Mouse (Mus musculus) spleen, postnatal 36 days (tissue): ENCODE measurements at regions not wholly inside any gene's neighbourhood (a gene's known extent, or its start where the extent isn't known, plus 50 kb on each side); places are given as distances from the start of the nearest gene placed in this dataset.

ENCODE experiments used
- DNase-seq, 2 experiments: peaks; one replicate each; pipeline ENCODE4 v3.0.0; 2022; ENCODE audit warnings: low spot score in 2 of 2, mixed read lengths in 1 of 2

DNA sequence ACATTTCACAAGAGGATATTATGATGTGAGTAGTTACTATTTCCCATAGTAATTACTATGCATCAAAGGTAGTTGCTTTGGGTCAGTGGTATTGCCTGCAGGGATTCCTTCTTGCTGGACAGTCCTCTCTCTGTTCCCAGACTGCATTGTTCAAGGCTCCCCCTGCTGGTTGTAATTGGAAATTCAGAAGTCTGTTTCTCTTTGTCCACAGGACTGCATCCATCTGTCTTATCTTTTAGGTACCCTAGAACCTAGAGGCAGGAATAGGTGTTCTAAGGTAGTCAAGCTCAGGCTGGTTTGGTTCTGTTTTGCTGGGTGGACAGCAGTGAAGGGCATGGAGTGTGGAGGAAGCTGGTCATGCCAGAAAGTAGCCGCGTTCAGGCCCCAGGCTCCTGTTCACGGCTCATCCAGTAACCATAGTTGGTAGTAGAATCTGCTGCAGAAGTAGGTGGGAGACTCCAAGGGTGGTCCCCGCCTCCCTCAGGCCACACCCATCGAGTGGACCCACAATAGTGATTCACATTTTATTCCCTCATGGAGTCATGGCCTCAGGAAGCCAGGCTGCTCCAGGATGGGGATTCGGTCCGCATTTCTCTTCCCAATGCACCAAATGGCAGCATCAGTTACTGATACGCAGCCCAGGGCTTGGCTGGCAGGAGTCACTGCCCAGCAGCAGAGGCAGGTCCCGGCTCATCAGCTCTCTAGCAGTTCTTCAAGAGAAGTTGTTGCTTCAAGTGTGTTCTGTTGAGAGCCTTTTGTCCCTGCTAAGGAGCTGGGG lies 51.7 kb upstream of the Caprin1 start:
- DNase-seq = peak; percentile 19 to 51

DNA sequence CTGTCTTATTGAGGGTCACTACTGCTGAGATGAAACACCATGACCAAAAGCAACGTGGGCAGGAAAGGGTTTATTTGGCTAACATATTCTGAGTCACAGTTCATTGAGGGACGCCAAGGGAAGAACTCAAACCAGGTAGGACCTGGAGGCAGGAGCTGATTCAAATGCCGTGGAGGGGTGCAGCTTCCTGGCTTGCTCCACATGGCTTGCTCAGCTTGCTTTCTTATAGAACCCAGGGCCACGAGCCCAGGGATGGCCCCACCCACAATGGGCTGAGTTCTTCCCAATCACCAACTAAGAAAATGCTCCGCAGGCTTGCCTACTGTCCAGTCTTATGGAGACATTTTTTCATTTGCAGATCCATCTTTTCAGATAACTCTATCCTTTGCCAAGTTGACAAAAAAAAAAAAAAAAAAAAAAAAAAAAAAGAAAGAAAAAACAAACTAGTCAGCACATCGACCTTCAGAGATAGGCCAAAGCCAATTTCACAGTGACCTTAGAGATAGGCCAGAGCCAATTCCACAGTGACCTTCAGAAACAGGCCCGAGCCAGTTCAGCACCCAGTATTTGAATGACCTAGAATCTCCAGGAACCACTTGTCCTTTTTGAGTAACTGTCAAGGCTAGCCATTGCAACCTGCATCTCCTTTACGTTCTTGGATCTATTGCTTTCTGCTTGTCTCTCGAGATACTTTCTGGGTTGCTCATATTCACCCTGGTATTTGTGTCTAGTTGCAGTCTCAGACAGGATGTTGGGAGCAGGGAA lies 52.5 kb upstream of the Caprin1 start:
- DNase-seq = no peak

DNA sequence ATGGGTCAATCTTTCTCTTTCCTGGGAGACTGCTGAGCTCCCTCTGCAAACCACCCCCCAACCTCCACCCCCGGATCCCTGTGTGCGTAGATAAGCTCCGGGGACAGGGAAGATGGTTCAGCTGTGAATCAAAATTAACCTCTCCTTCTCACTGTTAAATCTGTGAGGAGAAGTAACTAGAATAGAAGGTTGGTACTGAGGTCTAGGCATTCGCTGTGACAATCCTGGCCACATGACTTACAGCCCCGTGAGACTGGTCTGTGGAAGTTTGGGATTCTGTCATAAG lies 53.0 kb upstream of the Caprin1 start:
- DNase-seq = no peak

DNA sequence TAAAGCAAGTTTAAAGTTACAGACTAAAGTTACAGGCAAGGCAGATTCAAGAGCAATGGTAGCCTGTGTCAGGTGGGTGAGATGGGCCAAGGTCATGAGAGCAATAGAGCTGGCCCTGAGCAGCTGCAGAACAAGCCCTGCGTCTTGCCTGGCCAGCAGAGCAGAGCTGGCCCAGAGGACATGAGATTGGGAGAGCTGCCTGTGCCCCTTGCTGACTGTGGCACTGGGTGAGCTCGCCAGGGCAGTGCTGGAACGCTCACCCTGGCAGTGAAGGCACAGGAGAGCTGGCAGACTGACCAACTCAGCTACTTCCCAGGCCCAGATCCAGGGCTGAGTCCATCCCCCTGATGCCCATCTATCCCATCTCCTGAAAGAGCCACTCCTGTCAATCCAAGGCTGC lies 53.7 kb upstream of the Caprin1 start:
- no peak for DNase-seq

DNA sequence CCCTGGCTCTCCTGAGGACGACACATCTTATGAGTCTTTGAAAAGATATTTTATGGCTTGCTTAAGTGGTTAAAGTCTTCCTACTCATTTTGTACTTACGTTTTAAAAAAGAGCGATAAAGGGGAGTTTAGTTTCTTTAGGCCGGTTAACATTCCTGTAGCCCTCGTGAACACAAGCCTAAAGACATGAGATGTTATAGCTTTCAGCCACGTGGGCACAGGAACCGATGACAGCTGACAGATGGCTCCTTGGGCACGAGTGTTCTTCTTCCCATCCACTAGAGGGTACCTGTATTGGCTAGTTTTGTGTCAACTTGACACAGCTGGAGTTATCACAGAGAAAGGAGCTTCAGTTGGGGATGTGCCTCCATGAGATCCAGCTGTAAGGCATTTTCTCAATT lies 63.8 kb upstream of the Caprin1 start:
- no peak for DNase-seq

DNA sequence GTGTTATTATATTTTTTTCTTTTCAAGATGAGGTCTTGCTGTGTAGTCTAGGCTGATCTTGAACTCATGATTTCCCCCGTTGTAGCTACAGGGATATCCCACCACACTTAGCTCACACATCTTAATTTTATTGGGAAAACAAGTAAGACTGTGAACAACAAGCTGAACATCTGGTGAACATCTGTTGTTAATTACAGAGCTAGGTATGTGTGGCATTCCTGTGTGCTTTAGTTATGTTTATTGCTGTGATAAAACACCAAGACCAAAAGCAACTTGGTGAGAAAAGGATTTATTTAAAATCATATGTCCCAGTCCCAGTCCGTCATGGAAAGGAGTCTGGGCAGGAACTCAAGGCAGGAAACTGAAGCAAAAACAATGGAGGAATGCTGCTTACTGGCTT lies 66.8 kb upstream of the Caprin1 start:
- DNase-seq = no peak

DNA sequence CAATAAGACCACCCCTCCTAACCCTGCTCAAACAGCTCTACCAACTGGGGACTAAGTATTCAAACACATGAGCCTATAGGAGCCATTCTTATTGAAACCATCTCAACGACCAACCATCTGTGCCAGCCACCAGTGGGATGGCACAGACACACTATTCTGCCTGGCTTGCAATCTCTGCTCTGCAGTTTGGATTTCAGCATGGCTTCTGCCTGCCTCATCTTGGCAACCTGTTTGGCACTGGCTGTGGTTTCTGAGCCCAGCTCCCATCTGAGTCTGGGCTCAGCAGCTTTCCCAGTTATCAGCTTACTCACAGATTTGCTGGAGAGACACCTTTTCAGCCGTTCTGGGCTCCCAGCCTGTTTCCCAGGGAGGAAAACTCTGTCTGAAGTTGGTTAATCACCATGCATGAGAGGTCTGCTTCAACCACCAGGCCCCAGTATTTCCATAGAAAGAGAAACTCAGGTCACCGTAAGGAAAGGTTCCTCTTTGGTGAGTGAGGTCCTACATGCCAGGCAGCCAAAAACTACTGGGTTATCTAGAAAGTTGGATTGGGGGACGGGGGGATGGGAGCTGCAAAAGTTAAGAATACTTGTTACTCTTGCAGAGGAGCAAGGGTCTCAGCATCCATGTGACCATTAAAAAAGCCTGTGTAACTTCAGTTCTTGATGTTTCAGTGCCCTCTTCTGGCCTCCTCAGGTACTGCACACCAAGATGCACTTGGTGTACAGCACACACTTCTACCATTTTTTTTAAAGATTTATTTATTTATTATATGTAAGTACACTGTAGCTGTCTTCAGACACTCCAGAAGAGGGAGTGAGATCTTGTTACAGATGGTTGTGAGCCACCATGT lies 68.1 kb upstream of the Caprin1 start:
- peak; percentile 41 to 49 for DNase-seq

DNA sequence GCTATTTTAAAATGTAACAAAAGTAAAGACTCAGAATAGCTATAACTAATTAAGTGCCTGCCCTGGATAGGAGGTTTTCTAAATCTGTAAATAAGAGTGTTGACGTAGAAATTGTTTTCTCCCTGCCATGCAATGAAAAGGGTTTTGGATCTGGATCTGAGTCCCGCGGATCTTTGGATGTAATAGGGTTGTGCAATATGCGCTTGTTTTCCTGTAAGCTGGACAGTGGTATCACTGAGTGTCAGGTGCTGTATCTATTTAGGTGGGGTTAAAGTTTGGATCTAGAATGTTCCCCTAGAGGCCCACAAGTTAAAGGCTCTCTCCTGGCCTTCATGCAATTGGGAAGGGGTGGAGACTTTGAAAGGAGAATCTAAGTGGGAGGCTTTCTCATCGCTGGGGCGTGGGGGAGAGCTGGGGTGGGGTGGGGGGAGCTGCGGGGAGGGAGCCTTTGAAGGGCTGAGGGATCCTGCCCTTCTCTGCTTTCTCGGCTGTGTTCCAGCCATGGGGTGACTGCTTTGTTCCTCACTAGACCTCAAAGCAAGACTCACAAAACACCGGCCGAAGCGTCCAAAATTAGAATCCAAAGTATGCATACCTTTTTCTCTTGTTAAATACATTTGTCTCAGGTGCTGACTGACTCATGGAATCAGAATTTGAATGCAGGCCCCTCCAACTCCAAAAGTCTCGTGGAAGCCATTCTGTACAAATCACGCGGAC lies 70.0 kb upstream of the Caprin1 start:
- DNase-seq = no peak

DNA sequence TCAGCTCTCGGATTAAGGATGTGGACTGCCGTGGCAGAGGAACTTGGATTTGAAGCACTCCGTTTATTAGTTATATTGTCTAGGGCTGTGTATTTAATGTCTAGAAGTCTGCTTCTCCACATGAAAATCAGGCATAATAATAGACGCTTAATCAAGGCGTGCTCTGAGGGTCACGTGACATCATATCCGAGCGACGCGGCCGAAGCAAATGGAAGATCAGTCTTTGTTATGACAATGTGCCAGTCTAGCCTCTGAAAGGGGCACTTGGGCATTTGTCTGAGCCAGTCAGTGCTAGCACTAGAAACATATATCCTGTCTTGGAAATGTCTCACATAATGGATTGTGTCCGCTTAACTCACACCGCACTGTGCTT lies 70.5 kb upstream of the Caprin1 start:
- DNase-seq = no peak

DNA sequence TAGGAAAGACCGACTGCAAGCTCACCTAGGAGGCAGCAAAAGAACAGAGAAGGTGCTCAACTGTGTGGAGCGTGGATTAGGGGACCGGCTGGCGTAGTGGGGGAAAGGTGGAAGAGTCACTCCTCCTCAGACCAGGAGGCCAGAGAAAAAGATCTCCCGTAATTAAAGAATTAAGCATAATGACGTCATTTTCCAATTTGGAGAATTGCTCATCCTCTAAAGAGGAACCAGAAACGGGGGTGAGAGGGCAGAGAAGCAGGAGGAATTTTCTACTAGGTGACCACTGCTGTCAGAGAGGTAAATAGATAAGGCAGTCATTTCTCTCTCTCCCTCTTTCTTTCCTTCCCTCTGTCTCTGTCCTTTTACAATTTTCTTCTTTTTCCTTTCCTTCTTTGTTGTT lies 71.2 kb upstream of the Caprin1 start:
- DNase-seq = no peak

DNA sequence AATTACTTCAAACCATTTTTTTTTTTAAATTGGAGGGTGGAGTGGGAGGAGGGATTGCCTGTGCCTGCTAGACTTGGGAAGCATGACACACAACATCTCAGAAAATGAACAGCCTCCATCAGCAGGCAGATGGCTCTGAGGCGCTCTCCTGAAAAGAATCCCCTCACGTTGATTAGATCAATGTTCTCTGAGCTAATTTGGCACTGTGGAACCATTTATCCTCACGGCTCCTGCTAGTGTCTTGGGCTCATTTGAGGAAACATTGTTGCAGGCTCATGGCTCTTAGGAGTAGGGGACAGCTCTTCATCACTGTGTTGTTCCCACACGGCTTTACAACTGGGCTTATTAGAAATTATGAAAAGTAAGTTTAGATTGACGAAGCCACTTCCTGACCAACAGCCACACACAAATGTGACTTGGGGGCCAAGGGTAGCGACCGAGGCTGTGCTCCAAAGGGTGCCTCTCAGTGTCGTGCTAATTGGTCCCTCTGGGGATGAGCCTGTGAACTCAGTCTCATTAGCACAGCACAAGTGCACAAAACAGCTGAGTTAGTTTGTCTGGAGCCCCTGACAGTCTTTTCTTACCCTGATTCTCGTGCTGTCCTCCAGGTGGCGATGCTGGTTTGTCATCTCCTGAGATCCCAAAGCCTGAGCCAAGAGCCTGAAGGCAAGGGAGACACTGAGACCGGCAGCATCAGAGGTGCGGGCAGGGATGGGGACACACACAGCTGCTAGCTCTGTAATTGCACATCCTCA lies 74.2 kb upstream of the Caprin1 start:
- DNase-seq = peak; percentile 71 to 80

DNA sequence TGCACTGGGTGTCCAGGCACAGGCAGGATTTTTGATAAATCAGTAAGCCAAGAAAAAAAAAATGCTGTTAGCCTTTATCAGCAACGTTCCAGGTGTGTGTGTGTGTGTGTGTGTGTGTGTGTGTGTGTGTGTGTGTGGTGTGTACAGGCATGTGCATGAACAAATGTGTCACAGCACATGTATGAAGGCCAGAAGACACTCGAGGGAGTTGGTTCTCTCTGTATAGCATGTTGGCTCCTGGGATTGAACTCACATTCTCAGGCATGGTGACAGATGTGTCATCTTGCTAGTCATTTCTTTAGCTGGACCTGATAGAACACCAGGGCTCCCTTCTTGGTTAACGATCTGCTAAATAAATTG lies 74.8 kb upstream of the Caprin1 start:
- DNase-seq = no peak

DNA sequence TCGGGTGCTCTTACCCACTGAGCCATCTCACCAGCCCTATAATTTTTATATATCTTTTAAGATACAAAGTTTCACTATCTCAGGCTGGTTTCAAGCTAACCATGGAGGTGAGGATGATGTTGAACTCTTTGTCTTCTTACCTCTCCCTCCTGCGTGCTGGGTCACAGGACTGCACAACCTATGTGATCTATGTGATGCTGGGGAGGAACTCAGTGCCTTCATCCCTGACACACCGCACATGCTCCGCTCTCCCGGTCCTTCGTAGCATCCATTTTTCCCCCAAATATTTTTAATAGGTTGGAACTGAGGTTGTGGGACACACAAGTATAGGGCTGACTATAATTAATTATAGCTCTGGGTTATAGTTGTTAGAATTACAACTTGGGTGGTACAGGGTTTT lies 75.9 kb upstream of the Caprin1 start:
- DNase-seq = no peak

DNA sequence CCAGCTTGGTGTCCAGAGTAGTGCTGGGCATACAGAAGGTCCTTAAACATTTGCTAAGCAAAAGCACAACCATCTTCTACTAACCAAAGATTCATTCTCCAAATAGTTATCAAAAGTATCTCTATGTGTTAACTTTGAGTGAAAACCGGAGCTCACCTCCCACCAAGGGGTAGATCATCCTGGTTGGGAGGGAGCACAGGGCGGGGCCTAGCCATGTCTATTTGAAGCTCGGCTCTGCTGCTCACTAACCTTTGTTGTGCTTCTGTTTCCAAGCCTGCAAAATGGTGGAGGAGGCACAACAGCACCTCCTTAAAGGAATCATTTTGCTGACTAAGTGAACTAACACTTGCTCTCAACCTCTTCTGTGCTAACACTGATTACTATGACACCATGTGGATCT lies 77.0 kb upstream of the Caprin1 start:
- DNase-seq = no peak

DNA sequence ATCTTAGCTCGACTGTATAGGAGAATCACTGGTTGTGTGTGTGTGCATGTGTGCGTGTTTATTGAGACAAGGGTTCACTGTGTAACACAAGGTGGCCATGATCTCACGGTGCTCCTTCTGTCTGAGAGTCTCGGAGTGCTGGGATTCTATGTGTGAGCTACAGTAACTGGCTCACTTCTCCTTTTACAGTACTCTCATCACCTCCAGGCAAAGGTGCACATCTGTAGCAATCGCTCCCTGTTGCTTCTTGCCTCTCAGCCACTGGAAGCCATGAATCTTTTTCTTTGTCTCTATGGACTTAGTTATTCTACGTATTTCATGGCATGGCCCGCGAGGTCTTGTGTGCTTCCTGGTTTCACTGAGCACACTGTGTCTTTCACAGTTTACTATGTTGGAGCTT lies 78.3 kb upstream of the Caprin1 start:
- no peak for DNase-seq

DNA sequence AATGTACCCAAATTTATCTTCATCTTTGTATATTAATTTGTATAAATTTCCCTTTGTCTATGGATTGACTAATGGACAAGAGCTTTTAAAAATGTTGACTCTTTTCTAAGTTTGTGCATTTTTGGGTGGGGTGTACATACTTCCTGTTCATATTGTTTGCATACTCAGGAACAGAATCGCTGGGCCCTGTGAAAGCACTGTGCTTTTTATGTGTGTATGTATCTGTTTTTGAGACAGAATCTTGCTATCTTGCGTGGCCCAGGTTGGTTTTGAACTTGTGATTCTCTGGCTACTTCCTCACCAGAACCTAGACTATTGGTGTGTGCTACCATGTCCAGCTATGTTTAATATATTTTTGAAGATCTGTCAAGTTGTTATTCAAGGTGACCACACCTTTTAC lies 78.8 kb upstream of the Caprin1 start:
- DNase-seq = peak; percentile 41 to 58

DNA sequence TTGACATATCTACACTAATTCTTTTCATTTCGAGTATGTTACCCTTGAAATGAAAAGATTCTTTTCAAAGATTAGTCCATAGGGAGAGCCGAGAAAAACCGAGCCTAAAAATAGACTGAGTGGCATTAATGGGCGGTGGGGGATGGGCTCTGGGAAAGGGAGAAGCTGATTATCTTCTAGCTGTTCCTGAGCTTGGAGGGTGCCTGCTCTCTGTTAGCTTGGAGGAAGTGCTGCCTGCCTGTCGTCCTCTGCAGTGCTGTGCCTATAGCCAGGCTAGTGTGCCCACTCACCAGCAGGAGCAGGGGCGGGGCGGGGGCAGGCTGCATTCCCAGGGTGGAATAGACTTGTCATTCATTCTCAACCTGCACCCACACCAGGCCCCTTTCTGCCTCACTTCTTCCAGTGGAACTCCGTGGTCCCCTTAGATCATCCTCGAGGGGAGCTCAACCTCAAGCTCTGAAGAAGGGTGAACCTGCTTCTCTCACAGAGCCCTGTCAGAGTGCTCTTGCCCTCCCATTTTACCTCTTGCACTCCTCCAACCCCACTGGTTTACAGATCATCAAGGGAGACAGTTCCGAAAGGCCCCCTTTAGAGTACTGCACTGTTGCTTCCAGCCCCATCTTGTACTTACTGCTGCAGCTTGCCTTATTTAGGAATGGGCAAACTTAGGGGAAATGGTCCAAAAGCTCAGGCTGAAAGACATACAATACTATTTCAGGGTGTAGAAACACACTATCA lies 76.6 kb upstream of the Lmo2 start:
- DNase-seq = no peak

DNA sequence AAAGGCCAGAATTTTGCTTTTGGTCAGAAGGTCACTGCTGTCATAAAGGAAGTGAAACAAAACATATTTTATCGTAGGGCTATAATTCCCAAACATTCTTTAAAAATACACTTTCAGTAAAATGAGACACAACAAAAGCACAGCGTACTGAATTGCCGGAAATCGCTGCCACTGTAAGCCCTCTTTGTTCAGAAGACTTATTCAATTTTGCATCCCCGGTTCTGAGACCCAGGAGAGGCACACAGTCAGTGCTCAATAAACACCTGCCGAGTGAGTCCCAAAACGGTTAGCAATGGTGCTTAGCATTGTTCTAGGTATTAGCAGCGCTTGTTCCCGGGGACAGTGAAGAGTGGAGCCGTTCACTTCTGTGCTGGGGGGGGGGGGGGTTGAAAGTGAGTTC lies 72.9 kb upstream of the Lmo2 start:
- no peak for DNase-seq

DNA sequence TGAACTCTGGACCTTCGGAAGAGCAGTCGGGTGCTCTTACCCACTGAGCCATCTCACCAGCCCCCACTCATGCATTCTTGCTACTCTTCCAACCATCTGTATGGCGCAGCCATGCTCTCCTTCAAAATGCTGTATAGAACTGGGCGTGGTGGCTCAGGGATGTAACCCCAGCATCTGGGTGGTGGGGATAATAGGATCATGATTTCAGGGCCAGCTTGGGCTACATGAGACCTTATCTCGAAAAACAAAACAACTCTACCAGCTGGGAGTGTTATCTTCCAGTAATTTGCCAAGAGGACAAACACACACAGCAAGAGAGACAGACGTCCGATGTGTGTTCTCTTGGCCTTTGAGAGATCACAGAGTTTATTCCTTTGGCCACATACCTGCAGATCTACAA lies 69.8 kb upstream of the Lmo2 start:
- no peak for DNase-seq

DNA sequence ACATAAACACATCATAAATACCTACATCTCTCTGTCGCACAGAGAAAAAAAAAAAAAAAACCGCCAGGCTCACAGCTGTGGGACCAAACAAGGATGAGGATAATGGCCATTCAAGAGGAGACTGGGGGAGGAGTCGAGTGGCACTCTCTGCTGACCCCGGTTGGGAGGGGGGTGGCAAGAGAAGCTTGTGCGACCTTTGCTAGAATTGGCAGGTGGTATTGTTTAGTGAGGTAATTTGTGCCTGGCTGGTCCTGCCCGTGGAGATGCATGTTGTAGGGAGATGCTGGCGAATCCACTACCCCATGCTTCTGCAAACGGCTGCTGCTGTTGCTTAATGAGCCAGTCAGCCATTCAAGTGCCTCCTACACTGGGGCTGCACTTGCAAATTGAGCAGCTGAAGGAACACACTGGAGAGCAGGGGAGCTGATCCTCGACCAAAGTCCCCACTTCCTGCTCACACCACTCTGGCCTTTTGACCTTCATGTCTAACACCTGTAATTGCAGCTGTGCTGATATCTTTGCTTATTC lies 66.5 kb upstream of the Lmo2 start:
- peak; percentile 56 to 60 for DNase-seq
